Mouse (Mus musculus) left cerebral cortex, adult 2 months (tissue): ENCODE measurements around the gene Gmfb. TPM values are rescaled to one million over a fixed set of nuclear protein-coding genes. Genes with fewer than 3 reads are reported as not detected.

Experiments used
- DNase-seq, 2 experiments: peaks; one replicate each; pipeline ENCODE4 v3.0.0; 2021 to 2022; ENCODE audit warnings: low spot score in 2 of 2, mixed read lengths in 1 of 2; ENCODE audit errors: extremely low spot score in 1 of 2
- H3K27ac ChIP-seq: fragments of 200-600 bp; 2 replicates; pipeline ENCODE4 v1.8.1; 2022
- H3K4me3 ChIP-seq: fragments of 200-600 bp; 2 replicates; pipeline ENCODE4 v1.8.1; 2022
- CTCF ChIP-seq: fragments of 200-600 bp; IDR thresholded peaks from 2 replicates; pipeline ENCODE4 v1.8.1; 2022; ENCODE audit warnings: antibody characterized with exemption, mild to moderate bottlenecking, moderate library complexity
- intact Hi-C: fragments of 180-260 bp; cut with DNase I; formaldehyde crosslinking; loops from one replicate; pipeline ENCODE4 v1.15.1; 2025
- total RNA-seq, 2 experiments: library from RNA; stranded (reverse); gene quantifications; 2 replicates each; pipeline ENCODE4 v1.2.3; 2021

Gmfb gene
- total RNA-seq, 2 experiments from 2014 or later: 131 to 133 TPM

DNA sequence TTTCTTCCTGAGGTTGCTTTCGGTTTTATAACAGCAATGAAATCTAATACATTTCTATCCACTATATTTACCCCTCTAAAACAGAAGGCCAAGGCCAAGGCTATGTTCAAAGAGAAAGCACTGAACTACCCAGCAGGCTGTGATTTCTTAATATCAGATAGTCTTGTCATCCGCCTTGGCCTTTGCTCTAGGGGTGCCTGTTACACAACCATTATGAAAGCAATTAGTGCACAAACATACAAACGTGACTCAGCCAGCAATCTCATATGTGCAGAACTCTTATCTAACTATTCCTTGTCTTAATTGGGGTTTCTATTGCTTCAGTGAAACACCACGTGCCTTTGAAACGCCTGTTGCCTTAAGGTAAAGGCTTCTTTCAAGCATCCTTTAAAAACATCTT, 27.9 kb downstream of the Gmfb start:
- DNase-seq: no peak
- H3K27ac ChIP-seq: no peak overlapping the region
- no peak overlapping the region for H3K4me3 ChIP-seq
- TF ChIP-seq CTCF: no peak
- intact Hi-C loops: no loop called here

DNA sequence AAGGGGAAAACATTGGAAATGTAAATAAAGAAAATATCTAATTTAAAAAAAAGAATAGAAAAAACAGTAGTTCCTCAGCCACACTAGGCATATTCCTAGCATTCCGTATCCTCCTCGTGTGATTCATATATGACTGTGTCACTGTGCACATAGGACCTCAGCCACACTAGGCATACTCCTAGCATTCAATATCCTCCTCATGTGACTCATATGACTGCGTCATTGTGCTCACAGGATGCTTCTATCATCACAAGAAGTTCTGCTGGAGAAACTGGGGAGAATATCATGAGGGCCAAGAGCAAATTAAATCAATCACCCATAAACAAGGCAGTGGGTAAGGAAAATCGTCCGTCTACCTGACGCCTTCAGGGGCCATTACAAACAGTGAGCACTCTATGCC, 31.3 kb downstream of the Gmfb start:
- no peak overlapping the region for H3K27ac ChIP-seq
- no peak for DNase-seq
- intact Hi-C loops: no loop called here
- TF ChIP-seq CTCF: no peak
- no peak overlapping the region for H3K4me3 ChIP-seq

DNA sequence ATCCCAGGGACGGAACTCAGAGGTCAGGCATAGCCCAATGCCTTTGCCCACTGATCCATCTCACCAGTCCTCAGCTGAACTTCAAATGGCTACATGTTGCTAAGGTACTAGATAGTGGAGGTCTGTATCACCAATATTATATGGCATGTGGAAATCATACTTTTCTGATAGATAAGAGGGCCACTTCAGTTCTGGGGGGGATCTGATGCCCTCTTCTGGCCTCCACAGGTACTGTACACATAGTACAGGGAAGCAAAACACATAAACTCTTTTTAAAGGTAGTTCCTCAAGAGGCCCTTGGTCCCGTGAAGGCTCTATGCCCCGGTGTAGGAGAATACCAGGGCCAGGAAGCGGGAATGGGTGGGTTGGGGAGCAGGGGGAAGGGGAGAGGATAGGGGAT, 31.7 kb downstream of the Gmfb start:
- Histone ChIP-seq H3K4me3 (no peak overlapping the region), H3K27ac (no peak overlapping the region)
- DNase-seq: no peak
- peak; percentile 31 for TF ChIP-seq CTCF
- intact Hi-C loops: no loop called here

DNA sequence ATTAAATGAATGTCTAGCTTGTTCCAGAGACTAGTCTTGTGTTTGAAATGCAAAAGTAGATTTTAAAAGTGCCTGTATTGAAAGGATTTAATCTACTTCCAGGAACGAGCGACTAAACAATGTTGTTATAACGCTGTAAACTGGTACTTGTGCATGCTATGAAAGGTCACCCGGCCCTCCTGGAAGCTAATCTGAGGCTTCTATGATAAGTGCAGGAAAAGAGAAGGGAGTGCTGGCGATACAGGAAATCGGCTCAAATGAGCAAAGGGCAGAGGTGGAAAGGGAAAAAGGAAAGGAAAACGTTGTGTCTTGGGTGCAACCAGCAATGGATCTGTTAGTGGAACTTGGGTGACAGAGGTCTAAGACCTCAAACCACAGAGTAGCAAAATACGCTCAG, 33.5 kb downstream of the Gmfb start:
- peak in 1 of 2 experiments; percentile 10 for DNase-seq
- intact Hi-C loops: loop anchor here (2.0 kb wide), 1 partner anchor 34 kb away; the partner anchor contains the start of gene Gmfb
- no peak for TF ChIP-seq CTCF
- peak overlapping the region; percentile 62 for H3K4me3 ChIP-seq
- H3K27ac ChIP-seq: peak overlapping the region; percentile 10; the same call in 1 of the 2 replicates

DNA sequence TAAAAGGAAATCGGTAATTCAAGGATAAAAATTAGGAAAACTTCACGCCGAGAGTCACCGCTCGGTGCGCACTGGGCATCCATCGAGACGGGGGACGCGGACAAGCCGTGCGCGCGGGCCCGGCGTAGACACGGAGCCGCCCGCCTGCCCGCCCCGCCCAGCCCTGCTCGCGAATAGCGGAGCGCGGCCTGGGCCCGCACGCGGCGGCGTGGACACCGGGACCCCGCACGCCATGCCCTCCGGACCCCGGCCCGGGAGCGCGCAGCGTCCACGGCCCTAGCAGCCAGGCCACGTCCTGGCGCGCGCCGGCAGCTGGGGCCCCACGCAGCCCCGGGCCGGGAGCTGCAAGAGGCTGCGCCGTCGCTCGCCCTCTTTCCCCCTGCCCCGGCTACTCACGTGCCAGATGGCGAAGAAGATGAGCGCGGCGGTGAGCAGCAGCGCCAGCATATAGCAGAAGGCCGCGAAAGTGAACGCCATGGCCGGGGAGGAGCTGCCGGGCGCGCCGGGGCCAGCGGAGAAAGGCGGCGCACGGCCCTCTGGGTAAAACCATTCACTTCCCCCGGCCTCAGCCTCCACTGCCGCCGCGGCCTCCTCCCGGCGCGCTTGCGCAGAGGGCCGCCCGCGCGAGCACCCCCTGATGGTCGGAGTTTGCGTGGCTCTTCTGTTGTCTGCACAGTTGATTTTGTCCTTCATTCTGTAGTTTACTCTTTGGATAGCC, 34.1 kb downstream of the Gmfb start, which contains the start of gene Cnih1:
Cnih1 (minus strand) TSS at position 625 of the 718 bp plus-strand sequence.
- peak; percentile 92 to 93 for DNase-seq
- intact Hi-C loops: loop anchor here (2.0 kb wide), 1 partner anchor 35 kb away; the partner anchor contains the start of gene Gmfb
- H3K27ac ChIP-seq: peak within 1 kb of the TSS; percentile 92

DNA sequence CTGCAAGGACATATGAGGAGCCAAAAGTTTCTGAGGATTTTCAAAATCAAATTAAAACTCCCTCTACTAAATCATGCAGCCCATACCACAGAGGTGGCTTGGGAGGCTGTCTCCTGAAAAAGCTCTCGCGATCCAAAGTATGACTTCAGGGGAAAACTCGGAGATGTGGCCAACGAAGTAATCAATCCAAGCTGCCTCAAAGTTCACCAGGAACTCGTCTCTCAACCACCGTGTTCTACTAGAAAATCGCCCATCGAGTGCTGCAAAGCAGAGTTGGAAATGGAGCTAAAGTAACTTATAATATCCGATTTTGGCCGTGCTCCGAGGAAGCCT, 34.6 kb downstream of the Gmfb start:
- H3K27ac ChIP-seq: peak overlapping the region; percentile 92; the same call in 1 of the 2 replicates

More for the DNA sequence above, 34.1 kb downstream of the Gmfb start, which contains the start of gene Cnih1:
- H3K4me3 ChIP-seq: peak within 1 kb of the TSS; percentile 62
- peak; percentile 96 for TF ChIP-seq CTCF

DNA sequence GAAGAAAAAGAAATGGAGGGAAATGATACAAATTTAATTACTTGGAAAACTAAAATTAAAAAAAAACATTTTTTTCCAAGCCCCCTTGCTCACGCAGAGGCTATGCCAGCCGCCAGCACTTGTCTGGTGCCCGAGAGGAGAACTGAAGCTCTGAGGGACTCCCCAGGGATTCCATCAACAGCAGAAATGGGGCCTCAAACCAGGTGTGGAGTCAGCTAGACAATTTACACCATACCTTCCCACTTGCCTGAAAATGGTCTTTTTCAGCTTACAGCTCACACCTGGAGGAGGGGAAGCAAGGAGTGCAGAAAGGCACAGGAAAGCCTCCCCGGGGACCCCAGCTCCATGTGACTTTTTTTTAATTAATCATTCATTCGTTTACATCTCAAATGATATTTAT, 36.8 kb downstream of the Gmfb start:
- Histone ChIP-seq H3K4me3 (no peak overlapping the region), H3K27ac (no peak overlapping the region)
- no peak for TF ChIP-seq CTCF
- DNase-seq: no peak
- intact Hi-C loops: no loop called here

More for the DNA sequence above, 34.6 kb downstream of the Gmfb start:
- peak overlapping the region; percentile 62 for H3K4me3 ChIP-seq
- intact Hi-C loops: no loop called here
- no peak for TF ChIP-seq CTCF
- peak in 1 of 2 experiments; percentile 10 for DNase-seq

DNA sequence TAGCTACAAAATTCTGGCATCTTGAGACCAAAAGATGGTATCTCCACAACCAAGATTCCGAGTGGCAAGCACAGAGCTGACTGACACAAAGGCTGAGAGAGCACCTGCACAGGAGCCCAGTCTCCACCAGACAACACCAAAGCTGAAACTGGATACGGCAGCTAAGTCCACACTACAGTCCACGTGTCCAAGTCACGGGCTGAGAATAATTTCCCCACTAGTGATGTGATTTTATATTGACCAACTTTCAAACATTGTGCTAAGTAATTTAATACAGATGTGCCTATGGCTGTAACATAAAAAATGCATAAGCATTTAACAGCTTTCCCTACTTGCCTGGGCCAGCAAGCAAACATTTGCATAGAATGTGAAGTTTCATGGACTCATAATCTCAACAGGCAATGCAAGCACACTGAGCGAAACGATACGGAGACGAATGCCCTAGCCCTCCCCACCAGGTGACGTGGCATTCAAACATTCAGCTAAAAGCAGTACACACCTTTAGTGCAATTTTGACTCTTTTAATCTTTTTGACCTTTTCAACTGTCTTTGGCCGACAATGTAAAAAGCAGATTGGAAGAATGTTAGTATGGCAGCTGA, 38.6 kb downstream of the Gmfb start:
- no peak overlapping the region for H3K4me3 ChIP-seq
- intact Hi-C loops: no loop called here
- no peak for TF ChIP-seq CTCF
- no peak overlapping the region for H3K27ac ChIP-seq
- DNase-seq: no peak

DNA sequence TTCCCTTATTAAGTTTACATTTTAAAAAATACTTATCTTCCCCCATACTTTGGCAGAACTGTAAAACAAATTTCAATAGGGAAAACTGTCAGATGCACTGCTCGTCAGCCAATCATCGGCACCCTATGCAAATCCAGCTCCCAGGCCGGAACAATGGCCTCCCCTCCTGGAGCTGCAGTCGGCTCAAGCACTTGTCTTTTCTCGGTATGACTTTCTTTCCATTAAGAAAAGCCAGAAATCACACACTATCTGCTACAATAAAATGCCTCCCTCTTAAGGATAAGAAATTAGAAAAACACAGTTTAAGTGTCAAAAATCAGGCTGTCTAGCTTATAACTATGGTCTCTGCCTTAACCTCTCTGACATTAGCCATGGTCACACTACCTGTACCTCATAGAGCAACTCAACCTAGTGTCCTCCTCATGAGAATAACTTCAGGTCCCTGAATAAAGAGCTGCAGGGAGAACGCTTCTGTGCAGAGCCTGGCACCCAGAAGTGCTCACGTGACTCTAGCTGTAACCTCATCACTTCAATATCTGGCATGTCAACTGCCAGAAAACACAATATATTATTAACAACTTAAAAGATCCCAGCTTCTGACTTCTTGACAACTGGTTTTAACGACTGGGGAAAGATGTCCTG, 39.7 kb downstream of the Gmfb start:
- intact Hi-C loops: no loop called here
- TF ChIP-seq CTCF: no peak

DNA sequence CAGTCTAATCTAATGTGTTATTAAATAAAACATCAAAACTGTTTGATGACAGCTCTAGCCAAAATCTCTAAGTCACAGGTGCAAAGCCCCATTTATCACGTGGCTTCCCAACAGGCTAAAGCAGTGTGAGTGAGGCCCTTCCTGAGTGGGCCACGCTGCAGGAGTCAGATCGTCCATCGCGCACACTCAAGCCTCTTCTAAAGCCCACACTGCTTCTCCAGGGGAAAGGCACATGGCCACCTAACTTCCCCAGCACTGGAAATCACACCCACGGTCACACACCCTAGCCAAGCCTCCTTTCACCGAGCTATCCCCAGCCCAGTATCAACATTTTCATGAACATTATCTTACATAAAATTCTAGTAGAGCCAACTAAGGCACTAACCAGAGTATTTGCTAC, 41.0 kb downstream of the Gmfb start:
- no peak overlapping the region for H3K27ac ChIP-seq
- no peak overlapping the region for H3K4me3 ChIP-seq
- DNase-seq: no peak
- intact Hi-C loops: no loop called here
- TF ChIP-seq CTCF: no peak

More for the DNA sequence above, 39.7 kb downstream of the Gmfb start:
- no peak for DNase-seq
- no peak overlapping the region for H3K4me3 ChIP-seq
- H3K27ac ChIP-seq: no peak overlapping the region

DNA sequence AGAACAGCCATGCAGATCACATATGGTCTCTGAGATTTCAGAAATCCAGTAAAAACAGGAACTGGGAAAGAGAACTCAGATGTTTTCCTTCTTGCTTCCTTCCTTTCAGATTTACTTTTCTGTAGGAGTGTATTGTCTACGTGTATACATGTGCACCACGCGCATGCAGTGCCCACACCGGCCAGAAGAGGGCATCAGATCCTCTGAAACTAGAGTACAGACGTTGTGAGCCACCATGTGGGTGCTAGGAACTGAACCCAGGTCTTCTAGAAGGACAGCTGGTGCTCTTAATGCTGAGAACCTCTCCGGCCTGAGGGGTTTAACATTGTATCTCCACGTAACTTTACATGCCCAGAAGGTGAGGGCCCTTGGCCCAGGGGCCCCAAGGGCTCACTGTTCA, 42.8 kb downstream of the Gmfb start:
- no peak overlapping the region for H3K27ac ChIP-seq

DNA sequence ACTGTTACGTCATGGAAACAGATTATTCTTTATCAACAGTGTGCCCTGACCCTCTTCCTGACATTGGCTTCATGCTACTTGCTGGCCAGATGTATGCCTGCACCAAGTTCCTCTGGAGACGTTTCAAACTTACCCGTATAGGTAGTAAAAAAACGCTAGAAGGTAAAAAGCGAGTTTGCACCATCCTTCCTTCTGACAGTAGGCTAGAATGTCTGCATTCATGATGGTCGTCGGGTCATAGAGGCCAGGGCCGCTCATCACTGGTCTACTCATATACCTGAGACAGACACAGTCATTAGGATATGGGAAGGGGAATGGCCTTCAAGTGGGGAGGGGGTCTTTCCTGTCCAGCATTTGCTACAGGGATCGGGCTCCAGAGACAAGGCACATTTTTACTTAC, 43.3 kb downstream of the Gmfb start:
- no peak for DNase-seq
- no peak for TF ChIP-seq CTCF
- H3K27ac ChIP-seq: no peak overlapping the region
- intact Hi-C loops: no loop called here
- no peak overlapping the region for H3K4me3 ChIP-seq

More for the DNA sequence above, 42.8 kb downstream of the Gmfb start:
- DNase-seq: no peak
- TF ChIP-seq CTCF: peak; percentile 19
- intact Hi-C loops: no loop called here
- no peak overlapping the region for H3K4me3 ChIP-seq
